Mouse (Mus musculus) cortical plate, adult 2 months (tissue): ENCODE measurements around the gene Traf3ip1. TPM values are rescaled to one million over a fixed set of nuclear protein-coding genes. Genes with fewer than 3 reads are reported as not detected.
"Not testable (repeated sequence)": the region's sequence is repeated elsewhere in the genome, so short reads cannot be mapped to it uniquely, and the experiment has no call there.

Experiments
- H3K27ac ChIP-seq: fragments of 200-500 bp; 2 replicates; pipeline ENCODE4 v1.5.1; 2012; ENCODE audit warnings: low read length, control low read depth, inconsistent platforms; ENCODE audit not compliant: insufficient read depth
- H3K4me1 ChIP-seq: fragments of 200-500 bp; 2 replicates; pipeline ENCODE4 v1.6.1; 2011; ENCODE audit warnings: low read length; ENCODE audit not compliant: control insufficient read depth, insufficient read depth
- H3K4me3 ChIP-seq: fragments of 200-500 bp; 2 replicates; pipeline ENCODE4 v1.5.1; 2011; ENCODE audit warnings: mild to moderate bottlenecking, low read length, control low read depth; ENCODE audit not compliant: insufficient read depth
- CTCF ChIP-seq: fragments of 200-500 bp; IDR thresholded peaks from 2 replicates; pipeline ENCODE4 v1.5.1; 2011; ENCODE audit warnings: mild to moderate bottlenecking, control low read depth, low read length; ENCODE audit not compliant: insufficient read depth; ENCODE audit errors: extremely low read depth
- POLR2A ChIP-seq: fragments of 200-500 bp; IDR thresholded peaks from 2 replicates; pipeline ENCODE4 v1.6.1; 2011; ENCODE audit warnings: mild to moderate bottlenecking, low read length, control low read depth; ENCODE audit not compliant: insufficient read depth; ENCODE audit errors: extremely low read depth
- polyA plus RNA-seq: library from polyadenylated mRNA; depleted of rRNA; stranded (reverse); fragments of >200 nt; gene quantifications from 2 replicates; pipeline ENCODE4 v1.2.3, GENCODE M21; 2012

Traf3ip1 gene
- polyA plus RNA-seq, 1 experiment: 18.2 TPM

- Histone ChIP-seq H3K4me1 (peaks cover 3% of the 10 kb centered on the region; the same call in 1 of the 2 replicates), H3K4me3 (no peak overlapping the region), H3K27ac (no peak overlapping the region)
- TF ChIP-seq CTCF: no peak
- no peak for TF ChIP-seq POLR2A
Measured at GRCm38 (mm10) chr1:91463336-91463995, 31.0 kb upstream of the Traf3ip1 start.

GRCm38 (mm10) chr1:91464436-91464835 lies 30.0 kb upstream of the Traf3ip1 start:
- Histone ChIP-seq H3K4me1 (peaks cover 3% of the 10 kb centered on the region; the same call in 1 of the 2 replicates), H3K27ac (no peak overlapping the region), H3K4me3 (no peak overlapping the region)
- TF ChIP-seq POLR2A (no peak), CTCF (no peak)

- no peaks in the 10 kb centered on the region for H3K4me1 ChIP-seq
Measured at GRCm38 (mm10) chr1:91465244-91465643, 29.2 kb upstream of the Traf3ip1 start.

DNA sequence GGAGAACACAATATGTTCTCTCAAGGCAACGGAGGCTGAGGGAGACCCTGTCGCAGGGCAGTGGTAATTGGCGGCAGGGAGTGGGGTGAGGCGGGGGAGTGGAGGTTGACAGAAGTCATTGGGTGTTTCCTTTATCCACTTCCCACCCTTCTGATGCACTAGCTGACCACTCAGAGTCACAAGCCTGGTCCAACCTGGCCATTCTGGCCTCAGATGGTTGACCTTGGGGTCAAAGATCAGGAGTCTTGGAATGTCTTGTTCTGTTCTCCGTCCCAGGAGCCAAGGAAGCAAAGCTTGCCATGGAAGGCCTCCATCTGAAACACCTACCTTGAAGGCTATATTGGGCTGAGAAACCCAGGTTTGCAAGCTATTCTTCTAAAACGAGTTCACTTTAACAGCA lies 28.3 kb upstream of the Traf3ip1 start:
- TF ChIP-seq POLR2A (no peak), CTCF (no peak)
- no peak overlapping the region for H3K4me3 ChIP-seq
- H3K27ac ChIP-seq: no peak overlapping the region
- no peaks in the 10 kb centered on the region for H3K4me1 ChIP-seq

More at GRCm38 (mm10) chr1:91465244-91465643, 29.2 kb upstream of the Traf3ip1 start:
- Histone ChIP-seq H3K27ac (no peak overlapping the region), H3K4me3 (no peak overlapping the region)
- TF ChIP-seq POLR2A (no peak), CTCF (no peak)

DNA sequence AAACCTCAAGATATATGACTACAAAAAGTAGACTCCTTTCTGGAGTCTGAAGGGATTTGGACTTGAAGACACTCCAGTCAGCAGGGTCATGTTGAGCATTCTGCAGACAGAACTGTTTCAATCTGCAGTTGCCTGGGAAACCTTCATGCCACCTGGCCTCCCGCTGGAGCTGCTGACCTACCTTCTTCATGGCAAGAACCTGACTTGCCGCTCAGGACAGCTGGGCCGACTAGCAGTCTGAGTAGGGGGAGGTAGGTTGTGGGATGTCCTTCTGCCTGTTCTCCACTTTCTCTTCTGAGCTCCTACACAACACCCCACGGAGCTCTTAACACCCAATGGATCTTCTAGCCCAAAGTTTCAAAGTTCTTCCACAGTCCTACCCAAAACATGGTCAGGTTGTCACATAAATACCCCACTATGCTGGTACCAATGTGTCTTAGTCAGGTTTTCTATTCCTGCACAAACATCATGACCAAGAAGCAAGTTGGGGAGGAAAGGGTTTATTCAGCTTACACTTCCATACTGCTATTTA lies 24.5 kb upstream of the Traf3ip1 start:
- H3K27ac ChIP-seq: no peak overlapping the region
- H3K4me3 ChIP-seq: no peak overlapping the region
- H3K4me1 ChIP-seq: no peaks in the 10 kb centered on the region
- no peak for TF ChIP-seq CTCF
- TF ChIP-seq POLR2A: no peak

GRCm38 (mm10) chr1:91478145-91478544 lies 16.3 kb upstream of the Traf3ip1 start:
- H3K4me1 ChIP-seq, H3K27ac ChIP-seq, H3K4me3 ChIP-seq: not testable (repeated sequence)

GRCm38 (mm10) chr1:91478958-91479357 lies 15.5 kb upstream of the Traf3ip1 start:
- no peak overlapping the region for H3K4me3 ChIP-seq
- TF ChIP-seq CTCF (no peak), POLR2A (no peak)

DNA sequence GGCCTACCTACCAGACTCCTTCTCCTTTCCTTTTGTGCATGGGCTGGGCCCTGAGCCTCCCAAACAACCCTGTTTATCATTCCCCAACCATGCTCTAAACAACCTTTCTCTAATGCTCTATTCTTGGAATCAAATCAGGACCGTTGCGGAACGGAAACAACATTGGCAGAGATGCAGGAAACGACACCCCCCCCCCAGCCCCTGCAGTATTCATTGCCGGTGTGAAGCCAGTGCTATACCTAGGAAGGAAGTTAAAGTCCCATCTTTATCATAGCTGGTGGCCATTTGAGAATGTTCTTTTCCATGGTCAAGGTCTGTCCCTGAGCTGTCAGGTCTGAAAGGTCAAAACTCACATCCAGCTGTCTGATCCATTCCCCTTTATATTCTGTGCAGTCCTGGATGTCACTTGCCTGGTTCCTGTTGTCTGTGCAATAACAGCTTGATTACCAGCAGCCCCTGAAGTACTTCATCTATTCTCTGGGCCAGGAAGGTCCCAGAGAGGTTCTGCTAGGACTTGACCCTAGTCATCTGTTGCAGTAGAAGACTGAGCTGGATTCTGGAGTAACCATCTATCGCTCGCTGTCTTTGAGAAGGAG lies 11.7 kb upstream of the Traf3ip1 start:
- no peaks in the 10 kb centered on the region for H3K4me1 ChIP-seq
- H3K27ac ChIP-seq: no peak overlapping the region
- no peak overlapping the region for H3K4me3 ChIP-seq
- TF ChIP-seq POLR2A: no peak
- TF ChIP-seq CTCF: no peak

More at GRCm38 (mm10) chr1:91478958-91479357, 15.5 kb upstream of the Traf3ip1 start:
- Histone ChIP-seq H3K4me1 (no peaks in the 10 kb centered on the region), H3K27ac (no peak overlapping the region)

- Histone ChIP-seq H3K4me1 (no peaks in the 10 kb centered on the region), H3K27ac (no peak overlapping the region), H3K4me3 (no peak overlapping the region)
- TF ChIP-seq POLR2A: no peak
- TF ChIP-seq CTCF: peak; percentile 95
Measured at GRCm38 (mm10) chr1:91483304-91484010, 11.0 kb upstream of the Traf3ip1 start.
